Mouse (Mus musculus) spleen, postnatal 14 days (tissue): ENCODE measurements around the gene Cblb.

ENCODE experiments used
- DNase-seq, 2 experiments: peaks; one replicate each; pipeline ENCODE4 v3.0.0; 2021 to 2022; ENCODE audit warnings: low spot score in 2 of 2

The Cblb gene

GRCm38 (mm10) chr16:52194866-52195265, 163.8 kb downstream of the Cblb start:
- DNase-seq: no peak

GRCm38 (mm10) chr16:52200107-52200506, 169.1 kb downstream of the Cblb start:
- DNase-seq: no peak

GRCm38 (mm10) chr16:52210844-52211606, 180.0 kb downstream of the Cblb start:
- no peak for DNase-seq

- no peak for DNase-seq
Measured at GRCm38 (mm10) chr16:52219069-52219468, 188.0 kb downstream of the Cblb start.

GRCm38 (mm10) chr16:52222896-52223295, 191.9 kb downstream of the Cblb start:
- no peak for DNase-seq

GRCm38 (mm10) chr16:52229446-52229845, 198.4 kb downstream of the Cblb start:
- DNase-seq: no peak

GRCm38 (mm10) chr16:52229930-52230329, 198.9 kb downstream of the Cblb start:
- DNase-seq: no peak

GRCm38 (mm10) chr16:52242144-52242543, 211.1 kb downstream of the Cblb start:
- no peak for DNase-seq

- DNase-seq: no peak
Measured at GRCm38 (mm10) chr16:52243421-52243973, 212.5 kb downstream of the Cblb start.

- no peak for DNase-seq
Measured at GRCm38 (mm10) chr16:52250196-52250595, 219.2 kb downstream of the Cblb start.

- DNase-seq: no peak
Measured at GRCm38 (mm10) chr16:52250935-52251334, 219.9 kb downstream of the Cblb start.
